In genomic region chr5:115156401-115156800, GRCm38 (mm10) we compare ENCODE assay signal across 8 mouse cellular contexts. TPM values are rescaled to one million over a fixed set of nuclear protein-coding genes. Genes with fewer than 3 reads are reported as not detected.
A peak's percentile ranks its signal among the peaks of the same experiment; 100 is the strongest.
DNase-seq lines count a peak whose midpoint lies in the region; ATAC-seq and TF ChIP-seq lines count a peak whose summit lies in the region.

No protein-coding gene starts in this region.

- intact Hi-C loops in heart, postnatal 10 days (cut with DNase I): loop anchor here (2.0 kb wide), 1 partner anchor 24 kb away; no protein-coding TSS in a partner anchor

- H3K36me3 ChIP-seq in heart, embryonic 10.5 days: peaks cover 16% of the 10 kb centered on the region
- H3K36me3 ChIP-seq in forebrain, postnatal 0 days (ENCODE audit: insufficient read depth): no peaks in the 10 kb centered on the region
- peaks cover 30% of the 10 kb centered on the region for H3K36me3 ChIP-seq in midbrain, embryonic 10.5 days

- H3K27ac ChIP-seq in heart, embryonic 10.5 days: peak overlapping the region; percentile 97
- no peak overlapping the region for H3K27ac ChIP-seq in forebrain, postnatal 0 days (ENCODE audit: low read depth, low read length)
- H3K27ac ChIP-seq in midbrain, embryonic 10.5 days (replicated peaks): no peak overlapping the region

- WGBS in heart, embryonic 10.5 days: 56% methylated on average over 7 of the region's 7 CpGs
- WGBS in forebrain, postnatal 0 days: 61% methylated on average over 7 of the region's 7 CpGs
- 72% methylated on average over 7 of the region's 7 CpGs for WGBS in midbrain, embryonic 10.5 days

- H3K4me2 ChIP-seq in forebrain, postnatal 0 days (ENCODE audit: low read depth): peak overlapping the region; percentile 94

- peak overlapping the region; percentile 98 for H3K4me3 ChIP-seq in heart, embryonic 10.5 days
- H3K4me3 ChIP-seq in forebrain, postnatal 0 days (ENCODE audit: low read depth, low read length): no peak overlapping the region; the same call in 1 of the 2 replicates
- peak overlapping the region; percentile 93 for H3K4me3 ChIP-seq in midbrain, embryonic 10.5 days

- ATAC-seq in forebrain, postnatal 0 days: no peak
- ATAC-seq in cerebellum, adult (ENCODE audit: insufficient number of reproducible peaks, low FRiP score, low TSS enrichment): no peak

- no peaks in the 10 kb centered on the region for H3K27me3 ChIP-seq in heart, embryonic 10.5 days (ENCODE audit: insufficient read depth, poor library complexity, severe bottlenecking)
- H3K27me3 ChIP-seq in forebrain, postnatal 0 days (ENCODE audit: insufficient read depth, low read length): no peaks in the 10 kb centered on the region
- H3K27me3 ChIP-seq in midbrain, embryonic 10.5 days (ENCODE audit: low read depth, poor library complexity, severe bottlenecking): no peaks in the 10 kb centered on the region

- 0 out of 2 replicates have a peak overlapping the region, but pooled peaks have one; percentile 79 for H3K9ac ChIP-seq in forebrain, postnatal 0 days

- H3K4me1 ChIP-seq in heart, embryonic 10.5 days: peaks cover 72% of the 10 kb centered on the region
- H3K4me1 ChIP-seq in forebrain, postnatal 0 days (ENCODE audit: insufficient read depth): peaks cover 17% of the 10 kb centered on the region
- H3K4me1 ChIP-seq in midbrain, embryonic 10.5 days: peaks cover 71% of the 10 kb centered on the region

- H3K9me3 ChIP-seq in heart, embryonic 10.5 days: no peaks in the 10 kb centered on the region
- H3K9me3 ChIP-seq in forebrain, postnatal 0 days (ENCODE audit: low read length): no peaks in the 10 kb centered on the region
- H3K9me3 ChIP-seq in midbrain, embryonic 10.5 days (replicated peaks): no peaks in the 10 kb centered on the region

- DNase-seq in heart, embryonic 10.5 days (ENCODE audit: low spot score): no peak
- DNase-seq in heart, postnatal 10 days: no peak
- peak; percentile 57 for DNase-seq in CD4-positive helper T cell, adult 2 months (ENCODE audit: low read depth, low spot score)
- no peak for DNase-seq in forebrain, postnatal 0 days
- DNase-seq in midbrain, embryonic 10.5 days (ENCODE audit: low spot score): no peak
- no peak for DNase-seq in frontal cortex, postnatal 36 days (ENCODE audit: low spot score in 2 of 2)
- DNase-seq in spleen, adult 12 weeks (ENCODE audit: low spot score): no peak

- TF ChIP-seq CTCF in forebrain, postnatal 0 days (IDR thresholded peaks at IDR 0.05; ENCODE audit: low read depth): no peak

RNA-seq across cellular contexts. Expression of gene Mlec, which starts 1.6 kb away (rescaled TPM):
- polyA plus RNA-seq in heart, embryonic 10.5 days (2016; fragmentation: Nextera tagmentation; extraction: Ambion mirVana): 110 and 113 TPM in 2 replicates
- total RNA-seq in heart, postnatal 10 days (2021): 10 to 100 TPM; 72.9 to 85.0 TPM
- total RNA-seq in forebrain, postnatal 0 days (2014; rRNA removed): 49.9 and 58.6 TPM in 2 replicates
- polyA plus RNA-seq in forebrain, postnatal 0 days (2015; fragmentation: Nextera tagmentation; extraction: Ambion mirVana): 8.4 and 15.7 TPM in 2 replicates
- 56.5 and 69.5 TPM in 2 replicates for polyA plus RNA-seq in midbrain, embryonic 10.5 days (2016; fragmentation: Nextera tagmentation; extraction: Ambion mirVana)

RNA-seq across cellular contexts. Expression of gene Unc119b, which starts 21.6 kb away (rescaled TPM):
- polyA plus RNA-seq in heart, embryonic 10.5 days (2016; fragmentation: Nextera tagmentation; extraction: Ambion mirVana): 25.7 and 35.8 TPM in 2 replicates
- 10 to 100 TPM; 23.8 TPM for total RNA-seq in heart, postnatal 10 days (2021)
- total RNA-seq in forebrain, postnatal 0 days (2014; rRNA removed): 24.7 and 27.2 TPM in 2 replicates
- polyA plus RNA-seq in forebrain, postnatal 0 days (2015; fragmentation: Nextera tagmentation; extraction: Ambion mirVana): 17.4 and 20.3 TPM in 2 replicates
- 66.7 and 68.7 TPM in 2 replicates for polyA plus RNA-seq in midbrain, embryonic 10.5 days (2016; fragmentation: Nextera tagmentation; extraction: Ambion mirVana)

RNA-seq across cellular contexts. Expression of gene Acads, which starts 37.3 kb away (rescaled TPM):
- 107 and 138 TPM in 2 replicates for polyA plus RNA-seq in heart, embryonic 10.5 days (2016; fragmentation: Nextera tagmentation; extraction: Ambion mirVana)
- total RNA-seq in heart, postnatal 10 days (2021): 100 to 1,000 TPM; 198 to 202 TPM
- 11.8 and 13.9 TPM in 2 replicates for total RNA-seq in forebrain, postnatal 0 days (2014; rRNA removed)
- polyA plus RNA-seq in forebrain, postnatal 0 days (2015; fragmentation: Nextera tagmentation; extraction: Ambion mirVana): 12.1 and 12.5 TPM in 2 replicates
- polyA plus RNA-seq in midbrain, embryonic 10.5 days (2016; fragmentation: Nextera tagmentation; extraction: Ambion mirVana): 60.0 and 65.2 TPM in 2 replicates

RNA-seq across cellular contexts. Expression of gene Cabp1, which starts 37.8 kb away (rescaled TPM):
- 0.79 and 1.2 TPM in 2 replicates for polyA plus RNA-seq in heart, embryonic 10.5 days (2016; fragmentation: Nextera tagmentation; extraction: Ambion mirVana)
- total RNA-seq in heart, postnatal 10 days (2021): 1 to 10 TPM; 6.4 to 6.6 TPM
- 28.1 and 31.5 TPM in 2 replicates for total RNA-seq in forebrain, postnatal 0 days (2014; rRNA removed)
- polyA plus RNA-seq in forebrain, postnatal 0 days (2015; fragmentation: Nextera tagmentation; extraction: Ambion mirVana): 12.6 and 19.4 TPM in 2 replicates
- 1.2 and 1.3 TPM in 2 replicates for polyA plus RNA-seq in midbrain, embryonic 10.5 days (2016; fragmentation: Nextera tagmentation; extraction: Ambion mirVana)

RNA-seq across cellular contexts. Expression of gene Gm10401, which starts 58.3 kb away (rescaled TPM):
- 13.7 and 15.7 TPM in 2 replicates for polyA plus RNA-seq in heart, embryonic 10.5 days (2016; fragmentation: Nextera tagmentation; extraction: Ambion mirVana)
- not detected for total RNA-seq in heart, postnatal 10 days (2021)
- total RNA-seq in forebrain, postnatal 0 days (2014; rRNA removed): not detected in 2 replicates
- 32.5 and 44.0 TPM in 2 replicates for polyA plus RNA-seq in forebrain, postnatal 0 days (2015; fragmentation: Nextera tagmentation; extraction: Ambion mirVana)
- polyA plus RNA-seq in midbrain, embryonic 10.5 days (2016; fragmentation: Nextera tagmentation; extraction: Ambion mirVana): 23.5 and 25.4 TPM in 2 replicates
